Mouse (Mus musculus) MEL (cell line): Measurements from ENCODE around the gene Sult6b2. TPM values are rescaled to one million over a fixed set of nuclear protein-coding genes. Genes with fewer than 3 reads are reported as not detected.

Experiments used
- DNase-seq: peaks from one replicate; pipeline ENCODE4 v3.0.0; 2011; ENCODE audit warnings: low read depth, low spot score
- H3K27ac ChIP-seq: 2 replicates; pipeline ENCODE4 v1.5.1; 2012; ENCODE audit warnings: low read depth, mild to moderate bottlenecking, control low read depth, low read length, moderate library complexity; ENCODE audit not compliant: control insufficient read depth
- H3K27me3 ChIP-seq, 2 experiments: fragments of 150-350 bp in 1 of 2; sonication (generic) in 1 of 2; 2 replicates each; pipeline ENCODE4 v1.6.1; 2012; ENCODE audit warnings: low read length in 2 of 2, mild to moderate bottlenecking in 2 of 2, improper control_type of control experiment in 1 of 2, moderate library complexity in 1 of 2; ENCODE audit not compliant: insufficient read depth in 2 of 2, control insufficient read depth in 1 of 2
- H3K36me3 ChIP-seq, 2 experiments: 2 replicates each; pipeline ENCODE4 v1.6.1; 2012 to 2014; ENCODE audit warnings: low read length in 2 of 2, improper control_type of control experiment in 1 of 2, inconsistent platforms in 1 of 2, mild to moderate bottlenecking in 1 of 2; ENCODE audit not compliant: insufficient read depth in 2 of 2, control insufficient read depth in 1 of 2
- H3K4me1 ChIP-seq, 2 experiments: fragments of 150-350 bp in 1 of 2; sonication (generic) in 1 of 2; 2 replicates each; pipeline ENCODE4 v1.6.1; 2012; ENCODE audit warnings: low read length in 2 of 2, improper control_type of control experiment in 1 of 2, mild to moderate bottlenecking in 1 of 2; ENCODE audit not compliant: insufficient read depth in 2 of 2, control insufficient read depth in 1 of 2
- H3K4me3 ChIP-seq, 2 experiments: fragments of 150-350 bp in 1 of 2; sonication (generic) in 1 of 2; 2 replicates each; pipeline ENCODE4 v1.5.1; 2012; ENCODE audit warnings: low read depth in 2 of 2, low read length in 2 of 2, mild to moderate bottlenecking in 2 of 2, moderate library complexity in 2 of 2, control low read depth in 1 of 2, improper control_type of control experiment in 1 of 2; ENCODE audit not compliant: control insufficient read depth in 1 of 2, insufficient read depth in 1 of 2
- H3K79me2 ChIP-seq: 2 replicates; pipeline ENCODE4 v1.6.1; 2012; ENCODE audit warnings: mild to moderate bottlenecking, low read length, moderate library complexity; ENCODE audit not compliant: control insufficient read depth, poor library complexity, insufficient read depth
- H3K9ac ChIP-seq: 2 replicates; pipeline ENCODE4 v1.6.1; 2012; ENCODE audit warnings: low read depth, mild to moderate bottlenecking, control low read depth, low read length, moderate library complexity; ENCODE audit not compliant: control insufficient read depth, poor library complexity, severe bottlenecking
- H3K9me3 ChIP-seq: fragments of 150-350 bp; sonication (generic); replicated peaks from 2 replicates; pipeline ENCODE4 v1.6.1; 2012; ENCODE audit warnings: mild to moderate bottlenecking, low read length, improper control_type of control experiment, moderate library complexity; ENCODE audit not compliant: insufficient read depth
- BHLHE40 ChIP-seq: IDR thresholded peaks from 2 replicates; pipeline ENCODE4 v1.6.1; 2012; ENCODE audit warnings: low read depth, mild to moderate bottlenecking, inconsistent platforms, low read length, improper control_type of control experiment, borderline replicate concordance
- CHD2 ChIP-seq: IDR thresholded peaks from 2 replicates; pipeline ENCODE4 v1.6.1; 2011; ENCODE audit warnings: low read length, improper control_type of control experiment
- E2F4 ChIP-seq: IDR thresholded peaks from 2 replicates; pipeline ENCODE4 v1.6.1; 2011; ENCODE audit warnings: low read depth, low read length, improper control_type of control experiment, borderline replicate concordance
- GABPA ChIP-seq: IDR thresholded peaks from 2 replicates; pipeline ENCODE4 v1.6.1; 2012; ENCODE audit warnings: low read depth, mild to moderate bottlenecking, inconsistent platforms, low read length, improper control_type of control experiment, moderate library complexity
- GATA1 ChIP-seq: IDR thresholded peaks from 2 replicates; pipeline ENCODE4 v1.6.1; 2011; ENCODE audit warnings: low read depth, low read length, improper control_type of control experiment
- HCFC1 ChIP-seq: IDR thresholded peaks from 2 replicates; pipeline ENCODE4 v1.6.1; 2012; ENCODE audit warnings: low read depth, mild to moderate bottlenecking, inconsistent platforms, low read length, improper control_type of control experiment, moderate library complexity
- JUND ChIP-seq: IDR thresholded peaks from 2 replicates; pipeline ENCODE4 v1.6.1; 2011; ENCODE audit warnings: low read depth, mild to moderate bottlenecking, improper control_type of control experiment, low read length
- MAFK ChIP-seq: IDR thresholded peaks from 2 replicates; pipeline ENCODE4 v1.6.1; 2011; ENCODE audit warnings: low read depth, mild to moderate bottlenecking, low read length, improper control_type of control experiment, borderline replicate concordance
- MAZ ChIP-seq: IDR thresholded peaks from 2 replicates; pipeline ENCODE4 v1.6.1; 2012; ENCODE audit warnings: low read depth, mild to moderate bottlenecking, inconsistent platforms, low read length, improper control_type of control experiment
- MEF2A ChIP-seq: IDR thresholded peaks from 2 replicates; pipeline ENCODE4 v1.6.1; 2014; ENCODE audit warnings: low read depth, mild to moderate bottlenecking, inconsistent platforms, low read length, improper control_type of control experiment; ENCODE audit not compliant: poor library complexity, insufficient replicate concordance, severe bottlenecking; ENCODE audit errors: extremely low read depth
- MYB ChIP-seq: IDR thresholded peaks from 2 replicates; pipeline ENCODE4 v1.6.1; 2011; ENCODE audit warnings: mild to moderate bottlenecking, low read depth, low read length, improper control_type of control experiment
- NRF1 ChIP-seq: IDR thresholded peaks from 2 replicates; pipeline ENCODE4 v1.6.1; 2014; ENCODE audit warnings: low read depth, mild to moderate bottlenecking, inconsistent platforms, low read length, improper control_type of control experiment, moderate library complexity; ENCODE audit not compliant: poor library complexity, insufficient read depth, severe bottlenecking
- POLR2A ChIP-seq, 2 experiments: IDR thresholded peaks; 2 replicates each; pipeline ENCODE4 v1.6.1; 2011 to 2012; ENCODE audit warnings: low read length in 2 of 2, mild to moderate bottlenecking in 2 of 2, control low read depth in 1 of 2, improper control_type of control experiment in 1 of 2, low read depth in 1 of 2, moderate library complexity in 1 of 2; ENCODE audit not compliant: control insufficient read depth in 1 of 2, insufficient read depth in 1 of 2, poor library complexity in 1 of 2
- RCOR1 ChIP-seq: IDR thresholded peaks from 2 replicates; pipeline ENCODE4 v1.6.1; 2012; ENCODE audit warnings: low read depth, mild to moderate bottlenecking, inconsistent platforms, low read length, improper control_type of control experiment
- SIN3A ChIP-seq: IDR thresholded peaks from 2 replicates; pipeline ENCODE4 v1.6.1; 2012; ENCODE audit warnings: low read length, improper control_type of control experiment, inconsistent platforms
- TAL1 ChIP-seq: IDR thresholded peaks from 2 replicates; pipeline ENCODE4 v1.6.1; 2012; ENCODE audit warnings: mild to moderate bottlenecking, inconsistent platforms, low read length, moderate library complexity, mixed read lengths
- UBTF ChIP-seq: IDR thresholded peaks from 2 replicates; pipeline ENCODE4 v1.6.1; 2012; ENCODE audit warnings: low read depth, mild to moderate bottlenecking, inconsistent platforms, low read length, improper control_type of control experiment, moderate library complexity, borderline replicate concordance; ENCODE audit not compliant: insufficient read depth
- ZMIZ1 ChIP-seq: IDR thresholded peaks from 2 replicates; pipeline ENCODE4 v1.6.1; 2012; ENCODE audit warnings: low read depth, mild to moderate bottlenecking, inconsistent platforms, low read length, improper control_type of control experiment, moderate library complexity
- ZNF384 ChIP-seq: IDR thresholded peaks from 2 replicates; pipeline ENCODE4 v1.6.1; 2012; ENCODE audit warnings: low read depth, mild to moderate bottlenecking, inconsistent platforms, low read length, improper control_type of control experiment
- polyA plus RNA-seq, 2 experiments: library from polyadenylated mRNA; stranded (reverse) in 1 of 2; unstranded in 1 of 2; fragments of >175 nt in 1 of 2; fragments of >200 nt in 1 of 2; gene quantifications; 2 replicates each; pipeline versions ENCODE4 v1.2.1 to v1.2.4; 2012; ENCODE audit warnings: low replicate concordance in 2 of 2, low read depth in 1 of 2; ENCODE audit not compliant: insufficient read length in 2 of 2, insufficient read depth in 1 of 2, missing spikeins in 1 of 2
- total RNA-seq: library from RNA; depleted of rRNA; stranded (reverse); fragments of 300-350 nt; gene quantifications from 2 replicates; pipeline ENCODE4 v1.2.3, GENCODE M21; 2012

The Sult6b2 gene
- total and polyA plus RNA-seq, 3 experiments = 0.07 TPM; not detected in 2

DNA sequence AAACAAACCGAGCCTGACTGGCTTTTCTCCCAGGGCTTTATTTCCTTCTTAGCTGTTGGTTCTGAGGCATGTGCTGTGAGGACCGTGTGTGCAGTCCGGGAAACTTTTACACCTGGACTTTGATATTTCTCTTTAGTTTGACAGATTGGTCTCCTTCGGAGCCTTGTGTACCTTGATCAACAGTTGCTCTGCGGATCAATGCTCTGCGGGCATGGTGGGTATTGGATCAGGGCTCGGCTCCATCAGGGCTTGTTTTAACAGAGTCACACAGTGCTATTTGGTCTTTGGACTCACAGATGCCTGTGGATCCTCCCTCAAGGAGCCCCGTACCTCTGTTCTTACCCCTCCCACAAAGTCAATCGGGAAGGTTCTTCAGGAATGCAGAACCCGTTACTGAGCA is 9.7 kb upstream of the Sult6b2 start:
- H3K27me3 ChIP-seq = no peaks in the 10 kb centered on the region
- no peak for TF ChIP-seq TAL1
- no peak for TF ChIP-seq GATA1
- TF ChIP-seq MAZ = no peak
- no peak for TF ChIP-seq CHD2
- H3K79me2 ChIP-seq = no peaks in the 10 kb centered on the region
- no peaks in the 10 kb centered on the region for H3K9me3 ChIP-seq
- H3K36me3 ChIP-seq = peaks cover 0 to 9% of the 10 kb centered on the region in 2 experiments; a peak in 2 of 4 replicates
- no peak overlapping the region for H3K4me3 ChIP-seq
- peaks cover 4 to 16% of the 10 kb centered on the region in 2 experiments for H3K4me1 ChIP-seq
- H3K27ac ChIP-seq = no peak overlapping the region
- DNase-seq = no peak
- no peak overlapping the region for H3K9ac ChIP-seq

DNA sequence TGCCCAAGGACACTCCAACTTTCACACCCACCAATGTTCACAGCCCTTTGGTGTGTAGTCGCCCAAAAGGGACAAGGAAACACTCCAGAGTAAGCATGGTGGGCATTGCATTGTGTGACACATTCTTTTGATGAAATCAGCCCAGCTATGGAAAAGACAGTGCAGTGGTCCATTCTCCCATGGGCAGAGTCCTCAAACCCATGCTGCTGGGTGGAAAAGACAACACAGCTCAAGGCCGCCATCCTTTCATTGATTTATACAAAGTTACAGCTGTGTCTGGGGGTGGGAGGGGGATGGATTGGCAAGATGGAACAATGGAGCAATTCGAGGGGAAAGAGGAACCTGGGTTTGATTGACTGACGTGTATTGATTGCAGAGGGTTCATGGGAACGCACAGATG is 8.7 kb upstream of the Sult6b2 start:
- H3K9me3 ChIP-seq = no peaks in the 10 kb centered on the region
- no peaks in the 10 kb centered on the region for H3K27me3 ChIP-seq
- H3K4me1 ChIP-seq = peaks cover 4 to 25% of the 10 kb centered on the region in 2 experiments
- no peaks in the 10 kb centered on the region for H3K79me2 ChIP-seq
- peaks cover 0 to 15% of the 10 kb centered on the region in 2 experiments; a peak in 2 of 4 replicates for H3K36me3 ChIP-seq
- no peak overlapping the region for H3K9ac ChIP-seq
- TF ChIP-seq UBTF (no peak), E2F4 (no peak), ZMIZ1 (no peak), RCOR1 (no peak), MYB (no peak), NRF1 (no peak), POLR2A (IDR thresholded peaks at IDR 0.05; ENCODE audit: control insufficient read depth in 1 of 2, insufficient read depth in 1 of 2, low read depth in 1 of 2, low read length in 2 of 2, poor library complexity in 1 of 2) (no peak), SIN3A (no peak), MAZ (no peak), JUND (no peak), MAFK (no peak), BHLHE40 (no peak), GABPA (no peak), HCFC1 (no peak), CHD2 (no peak), MEF2A (no peak), ZNF384 (no peak)
- no peak overlapping the region for H3K4me3 ChIP-seq
- no peak overlapping the region for H3K27ac ChIP-seq
- no peak for DNase-seq
